In the genomic region with DNA sequence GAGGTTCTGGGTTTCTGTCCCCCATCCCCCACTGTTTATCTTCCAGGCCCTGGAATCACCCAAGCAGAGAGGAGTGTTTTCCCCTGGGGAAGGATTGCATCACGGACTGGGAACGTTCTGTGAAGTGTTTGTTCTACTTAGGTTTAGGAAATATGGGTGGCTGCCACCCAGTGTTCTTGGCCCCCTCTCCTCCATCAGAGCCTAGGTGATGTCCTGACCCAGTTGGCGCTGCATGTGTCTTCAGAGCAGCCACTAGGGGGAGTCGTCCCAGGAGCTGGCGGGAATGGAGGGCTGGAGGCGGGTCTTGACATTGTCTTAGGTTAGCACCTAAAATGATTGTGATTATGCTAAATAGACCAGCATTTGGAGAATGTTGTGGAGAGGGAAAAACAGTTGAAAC, we compare ENCODE assay signal across 9 mouse cellular contexts. TPM values are rescaled to one million over a fixed set of nuclear protein-coding genes. Genes with fewer than 3 reads are reported as not detected.
A peak's percentile ranks its signal among the peaks of the same experiment; 100 is the strongest.
DNase-seq lines count a peak whose midpoint lies in the region; ATAC-seq lines count a peak whose summit lies in the region.
"Had no signal": no experiment of that assay in that cellular context is flagged by ENCODE, and none has a peak within 500 bp of the region (broad histone marks: within the 10 kb centered on the region; RNA-seq: fewer than 3 reads in every experiment).

No protein-coding gene starts in this region.

- no peak overlapping the region for H3K4me3 ChIP-seq in kidney, embryonic 15.5 days (replicated peaks)
- H3K4me3 ChIP-seq in midbrain, embryonic 11.5 days (ENCODE audit: low read depth, low read length), result no peak overlapping the region
- H3K4me3 ChIP-seq: limb, embryonic 15.5 days had no signal

- H3K4me2 ChIP-seq in kidney, embryonic 15.5 days, result no peak overlapping the region
- no peak overlapping the region for H3K4me2 ChIP-seq in midbrain, embryonic 11.5 days
- H3K4me2 ChIP-seq: limb, embryonic 15.5 days had no signal

- whole genome bisulfite sequencing in kidney, embryonic 15.5 days, result 81% methylated on average over 6 of the region's 6 CpGs
- WGBS in midbrain, embryonic 11.5 days, result 88% methylated on average over 6 of the region's 6 CpGs

- no peak for ATAC-seq in kidney, embryonic 15.5 days (replicated peaks; ENCODE audit: low FRiP score)
- ATAC-seq in midbrain, embryonic 11.5 days (ENCODE audit: low FRiP score), result no peak
- ATAC-seq in megakaryocyte-erythroid progenitor cell, adult 5-6 weeks (replicated peaks; ENCODE audit: low FRiP score, low TSS enrichment, poor library complexity, severe bottlenecking), result no peak
- ATAC-seq: inflammation-experienced regulatory T-cells, adult 6 months had no signal

- H3K9ac ChIP-seq in kidney, embryonic 15.5 days, result no peak overlapping the region
- no peak overlapping the region for H3K9ac ChIP-seq in midbrain, embryonic 11.5 days (ENCODE audit: low read length)
- H3K9ac ChIP-seq: limb, embryonic 15.5 days had no signal

- no peak overlapping the region for H3K27ac ChIP-seq in kidney, embryonic 15.5 days
- H3K27ac ChIP-seq in midbrain, embryonic 11.5 days (ENCODE audit: low read depth, low read length), result no peak overlapping the region
- H3K27ac ChIP-seq: limb, embryonic 15.5 days had no signal

- intact Hi-C loops in gastrocnemius, postnatal 14 days (cut with DNase I; ENCODE audit: low total_unique reads), result no loop called here

- peaks cover 7% of the 10 kb centered on the region; the same call in 1 of the 2 replicates for H3K4me1 ChIP-seq in kidney, embryonic 15.5 days
- peaks cover 3% of the 10 kb centered on the region; the same call in 1 of the 2 replicates for H3K4me1 ChIP-seq in midbrain, embryonic 11.5 days (ENCODE audit: control insufficient read depth, insufficient read depth, low read length)
- H3K4me1 ChIP-seq: limb, embryonic 15.5 days had no signal

- no peaks in the 10 kb centered on the region for H3K36me3 ChIP-seq in kidney, embryonic 15.5 days
- H3K36me3 ChIP-seq in midbrain, embryonic 11.5 days (ENCODE audit: control insufficient read depth, insufficient read depth, low read length), result no peaks in the 10 kb centered on the region
- H3K36me3 ChIP-seq: limb, embryonic 15.5 days had no signal

- no peaks in the 10 kb centered on the region for H3K27me3 ChIP-seq in kidney, embryonic 15.5 days
- no peaks in the 10 kb centered on the region for H3K27me3 ChIP-seq in midbrain, embryonic 11.5 days (ENCODE audit: control insufficient read depth, insufficient read depth, low read length)
- H3K27me3 ChIP-seq: limb, embryonic 15.5 days had no signal

- peak; percentile 17 for DNase-seq in kidney, postnatal 14 days
- peak; percentile 73 for DNase-seq in R1 (ENCODE audit: low read depth, low spot score)
- peak; percentile 9 for DNase-seq in gastrocnemius, postnatal 14 days
- DNase-seq in lung, postnatal 4 days, result peak; percentile 48 to 53
- no peak for DNase-seq in midbrain, embryonic 11.5 days (ENCODE audit: low spot score, missing footprints)

- no peaks in the 10 kb centered on the region for H3K9me3 ChIP-seq in kidney, embryonic 15.5 days (replicated peaks)
- no peaks in the 10 kb centered on the region for H3K9me3 ChIP-seq in midbrain, embryonic 11.5 days (ENCODE audit: control insufficient read depth, low read length)
- H3K9me3 ChIP-seq: limb, embryonic 15.5 days had no signal

RNA-seq across cellular contexts. Expression of gene Tead1, which starts 34.4 kb away (rescaled TPM):
- polyA plus RNA-seq in kidney, embryonic 15.5 days (2015; fragmentation: Nextera tagmentation; extraction: Ambion mirVana), result 27.6 and 30.4 TPM in 2 replicates
- 100 to 1,000 TPM; 106 to 120 TPM for total RNA-seq in gastrocnemius, postnatal 14 days (2021)
- 12.3 and 14.3 TPM in 2 replicates for polyA plus RNA-seq in midbrain, embryonic 11.5 days (2014; fragmentation: Nextera tagmentation; extraction: Ambion mirVana)
- total RNA-seq in megakaryocyte-erythroid progenitor cell, adult 5-6 weeks (2014; fragmentation: Nextera tagmentation), result not detected in 2 replicates
- total RNA-seq in megakaryocyte-erythroid progenitor cell, adult 5-6 weeks (2017), result 2.5 TPM in 1 of 2 replicates, not detected in the other

Comparison
In these comparisons a context has a peak if more than half of its experiments do, and no peak if none do; other contexts are left out.
1. RNA of gene Tead1, which starts 34.4 kb away (total RNA-seq): 106 to 120 TPM in gastrocnemius, postnatal 14 days; 2.5 TPM in megakaryocyte-erythroid progenitor cell, adult 5-6 weeks; every median in the first group is over 10 times any median in the second.